Mouse (Mus musculus) adrenal gland, adult 8-10 months (tissue): Measurements from ENCODE around the gene Smim22. TPM values are rescaled to one million over a fixed set of nuclear protein-coding genes. Genes with fewer than 3 reads are reported as not detected.

ENCODE experiments used
- DNase-seq: peaks from one replicate; pipeline ENCODE4 v3.0.0; 2022
- total RNA-seq, 4 experiments: library from RNA; stranded (reverse); gene quantifications; 2 replicates each; pipeline ENCODE4 v1.2.4; 2022

The Smim22 gene
- total RNA-seq, result not detected

GRCm38 (mm10) chr16:5007067-5007466 is at the start of gene Smim22:
Smim22 (plus strand) TSS chr16:5007288.
- no peak for DNase-seq

GRCm38 (mm10) chr16:4957446-4957845 is 49.6 kb upstream of the Smim22 start:
- DNase-seq, result no peak

- DNase-seq, result no peak
These were observed 46.8 kb upstream of the Smim22 start for GRCm38 (mm10) chr16:4960260-4960659.

GRCm38 (mm10) chr16:4963346-4963745 is 43.7 kb upstream of the Smim22 start:
- DNase-seq, result no peak

GRCm38 (mm10) chr16:4963797-4964709 is 43.0 kb upstream of the Smim22 start, which contains the start of gene Anks3:
Anks3 (minus strand) TSS chr16:4964205.
- peak; percentile 99 for DNase-seq

- DNase-seq, result no peak
These were observed 42.2 kb upstream of the Smim22 start for GRCm38 (mm10) chr16:4964731-4965391.

- DNase-seq, result no peak
These were observed 41.5 kb upstream of the Smim22 start for GRCm38 (mm10) chr16:4965392-4966129.

- DNase-seq, result no peak
These were observed 38.7 kb upstream of the Smim22 start for GRCm38 (mm10) chr16:4968426-4968825.

GRCm38 (mm10) chr16:4969055-4969843 is 37.8 kb upstream of the Smim22 start:
- no peak for DNase-seq

GRCm38 (mm10) chr16:4971626-4972025 is 35.5 kb upstream of the Smim22 start:
- DNase-seq, result no peak

GRCm38 (mm10) chr16:4974521-4974920 is 32.6 kb upstream of the Smim22 start:
- no peak for DNase-seq

- no peak for DNase-seq
These were observed 30.9 kb upstream of the Smim22 start for GRCm38 (mm10) chr16:4976180-4976579.

- no peak for DNase-seq
These were observed 28.6 kb upstream of the Smim22 start for GRCm38 (mm10) chr16:4978275-4979051.

- no peak for DNase-seq
These were observed 27.2 kb upstream of the Smim22 start for GRCm38 (mm10) chr16:4979755-4980380.

- DNase-seq, result no peak
These were observed 22.4 kb upstream of the Smim22 start for GRCm38 (mm10) chr16:4984717-4985116.

- DNase-seq, result no peak
These were observed 13.8 kb upstream of the Smim22 start for GRCm38 (mm10) chr16:4993276-4993675.

GRCm38 (mm10) chr16:4997553-4997952 is 9.5 kb upstream of the Smim22 start, which contains the start of gene Sept12:
Sept12 (minus strand) TSS chr16:4997852.
- DNase-seq, result no peak

GRCm38 (mm10) chr16:4998984-4999383 is 8.1 kb upstream of the Smim22 start:
- no peak for DNase-seq

GRCm38 (mm10) chr16:5000611-5001010 is 6.5 kb upstream of the Smim22 start:
- DNase-seq, result no peak

- DNase-seq, result no peak
These were observed 404 bp downstream of the Smim22 start for GRCm38 (mm10) chr16:5007492-5007891.

GRCm38 (mm10) chr16:5008076-5008475 is 988 bp downstream of the Smim22 start:
- DNase-seq, result no peak
